ENCODE assay signal across 8 mouse cellular contexts in genomic region chr4:152157779-152158584, GRCm38 (mm10). TPM values are rescaled to one million over a fixed set of nuclear protein-coding genes. Genes with fewer than 3 reads are reported as not detected.
A peak's percentile ranks its signal among the peaks of the same experiment; 100 is the strongest.
DNase-seq lines count a peak whose midpoint lies in the region; ATAC-seq and TF ChIP-seq lines count a peak whose summit lies in the region.

No protein-coding gene starts in this region.

- H3K4me3 ChIP-seq in spleen, adult 2 months (ENCODE audit: extremely low read depth, insufficient read depth, insufficient read length): peak overlapping the region; percentile 17; the same call in 1 of the 2 replicates
- H3K4me3 ChIP-seq in forebrain, postnatal 0 days (ENCODE audit: low read depth, low read length): no peak overlapping the region

- H3K27ac ChIP-seq in spleen, adult 2 months (ENCODE audit: insufficient read depth, low read length): no peak overlapping the region
- no peak overlapping the region for H3K27ac ChIP-seq in forebrain, postnatal 0 days (ENCODE audit: low read depth, low read length)

- peak; percentile 82 for DNase-seq in CD4-positive, CD25-positive, alpha-beta regulatory T cell, adult 2 months (ENCODE audit: low read depth, low spot score)
- peak in 1 of 2 experiments; percentile 37 for DNase-seq in spleen, adult 2 months (ENCODE audit: low read depth in 1 of 2, low spot score in 2 of 2)
- DNase-seq in spleen, adult 12 weeks (ENCODE audit: low spot score): no peak
- DNase-seq in forebrain, postnatal 0 days: peak; percentile 65
- DNase-seq in kidney, postnatal 36 days: peak; percentile 36 to 73
- peak; percentile 74 for DNase-seq in testis, postnatal 10 days (ENCODE audit: low spot score)

- no peak for TF ChIP-seq POLR2A in spleen, adult 2 months (IDR thresholded peaks at IDR 0.05; ENCODE audit: low read depth, low read length)

- H3K4me2 ChIP-seq in forebrain, postnatal 0 days (ENCODE audit: low read depth): no peak overlapping the region

- H3K4me1 ChIP-seq in spleen, adult 2 months (ENCODE audit: control insufficient read depth, insufficient read depth, insufficient read length): peaks cover 13% of the 10 kb centered on the region; the same call in 1 of the 2 replicates
- H3K4me1 ChIP-seq in forebrain, postnatal 0 days (ENCODE audit: insufficient read depth): peaks cover 4% of the 10 kb centered on the region; the same call in 1 of the 2 replicates

- ATAC-seq in CD4-positive, CD25-positive, alpha-beta regulatory T cell, adult 4 months: no peak
- no peak for ATAC-seq in forebrain, postnatal 0 days
- ATAC-seq in megakaryocyte progenitor cell, adult 5-6 weeks (replicated peaks; ENCODE audit: poor library complexity): peak; percentile 33

- H3K27me3 ChIP-seq in spleen, adult 2 months (ENCODE audit: control insufficient read depth, insufficient read depth, low read length): peaks cover 14% of the 10 kb centered on the region
- peaks cover 65% of the 10 kb centered on the region for H3K27me3 ChIP-seq in forebrain, postnatal 0 days (ENCODE audit: insufficient read depth, low read length)

- H3K9ac ChIP-seq in forebrain, postnatal 0 days: no peak overlapping the region

- no peaks in the 10 kb centered on the region for H3K9me3 ChIP-seq in forebrain, postnatal 0 days (ENCODE audit: low read length)

- peak; percentile 50; the same call in 1 of the 2 replicates for TF ChIP-seq CTCF in spleen, adult 2 months (IDR thresholded peaks at IDR 0.05; ENCODE audit: extremely low read depth, insufficient read depth, insufficient read length, insufficient replicate concordance)
- TF ChIP-seq CTCF in forebrain, postnatal 0 days (IDR thresholded peaks at IDR 0.05; ENCODE audit: low read depth): peak; percentile 72

- 9% methylated on average over 21 of the region's 21 CpGs for WGBS in spleen, adult 2 months
- 13% methylated on average over 21 of the region's 21 CpGs for WGBS in forebrain, postnatal 0 days

- H3K36me3 ChIP-seq in spleen, adult 2 months (ENCODE audit: control insufficient read depth, insufficient read depth, low read length): no peaks in the 10 kb centered on the region
- H3K36me3 ChIP-seq in forebrain, postnatal 0 days (ENCODE audit: insufficient read depth): no peaks in the 10 kb centered on the region

RNA-seq across cellular contexts. Expression of gene Hes2, which starts 0.7 kb away (rescaled TPM):
- polyA plus RNA-seq in CD4-positive, CD25-positive, alpha-beta regulatory T cell, adult 4 months (2017; shearing (Covaris generic)): not detected
- polyA plus RNA-seq in spleen, adult 2 months (2012; rRNA removed): not detected in 2 replicates
- not detected in 2 replicates for total RNA-seq in forebrain, postnatal 0 days (2014; rRNA removed)
- polyA plus RNA-seq in forebrain, postnatal 0 days (2015; fragmentation: Nextera tagmentation; extraction: Ambion mirVana): not detected in 2 replicates
- total RNA-seq in megakaryocyte progenitor cell, adult 5-6 weeks (2015): not detected in 2 replicates
- total RNA-seq in megakaryocyte progenitor cell, adult 5-6 weeks (2017): not detected in 2 replicates

RNA-seq across cellular contexts. Expression of gene Espn, which starts 5.8 kb away (rescaled TPM):
- polyA plus RNA-seq in CD4-positive, CD25-positive, alpha-beta regulatory T cell, adult 4 months (2017; shearing (Covaris generic)): 1 to 10 TPM; 9.5 to 9.9 TPM
- polyA plus RNA-seq in spleen, adult 2 months (2012; rRNA removed): 2.1 and 2.7 TPM in 2 replicates
- total RNA-seq in forebrain, postnatal 0 days (2014; rRNA removed): 0.08 and 0.71 TPM in 2 replicates
- polyA plus RNA-seq in forebrain, postnatal 0 days (2015; fragmentation: Nextera tagmentation; extraction: Ambion mirVana): 0.50 and 0.69 TPM in 2 replicates
- 1.1 and 1.3 TPM in 2 replicates for total RNA-seq in megakaryocyte progenitor cell, adult 5-6 weeks (2015)
- total RNA-seq in megakaryocyte progenitor cell, adult 5-6 weeks (2017): 0.91 TPM in 1 of 2 replicates, not detected in the other

RNA-seq across cellular contexts. Expression of gene Acot7, which starts 20.0 kb away (rescaled TPM):
- 100 to 1,000 TPM; 108 to 145 TPM for polyA plus RNA-seq in CD4-positive, CD25-positive, alpha-beta regulatory T cell, adult 4 months (2017; shearing (Covaris generic))
- 15.4 and 17.9 TPM in 2 replicates for polyA plus RNA-seq in spleen, adult 2 months (2012; rRNA removed)
- 191 and 193 TPM in 2 replicates for total RNA-seq in forebrain, postnatal 0 days (2014; rRNA removed)
- 411 and 466 TPM in 2 replicates for polyA plus RNA-seq in forebrain, postnatal 0 days (2015; fragmentation: Nextera tagmentation; extraction: Ambion mirVana)
- 75.9 and 76.7 TPM in 2 replicates for total RNA-seq in megakaryocyte progenitor cell, adult 5-6 weeks (2015)
- total RNA-seq in megakaryocyte progenitor cell, adult 5-6 weeks (2017): 72.6 and 79.3 TPM in 2 replicates

RNA-seq across cellular contexts. Expression of gene Tnfrsf25, which starts 42.2 kb away (rescaled TPM):
- 100 to 1,000 TPM; 125 to 170 TPM for polyA plus RNA-seq in CD4-positive, CD25-positive, alpha-beta regulatory T cell, adult 4 months (2017; shearing (Covaris generic))
- polyA plus RNA-seq in spleen, adult 2 months (2012; rRNA removed): 17.0 and 27.0 TPM in 2 replicates
- 1.4 TPM in 1 of 2 replicates, not detected in the other for total RNA-seq in forebrain, postnatal 0 days (2014; rRNA removed)
- 0.19 and 0.30 TPM in 2 replicates for polyA plus RNA-seq in forebrain, postnatal 0 days (2015; fragmentation: Nextera tagmentation; extraction: Ambion mirVana)
- total RNA-seq in megakaryocyte progenitor cell, adult 5-6 weeks (2015): 1.5 TPM in 1 of 2 replicates, not detected in the other
- total RNA-seq in megakaryocyte progenitor cell, adult 5-6 weeks (2017): 0.10 TPM in 1 of 2 replicates, not detected in the other
